Mouse (Mus musculus): Measurements from ENCODE around the gene Fbxw5. TPM values are rescaled to one million over a fixed set of nuclear protein-coding genes. Genes with fewer than 3 reads are reported as not detected.

Fbxw5 gene
- polyA plus RNA-seq, 1 experiment from 2014 or later: 94.6 TPM

- 77% methylated on average over 6 of the region's 6 CpGs for WGBS
- Histone ChIP-seq H3K27me3 (ENCODE audit: low read depth, poor library complexity, severe bottlenecking) (no peaks in the 10 kb centered on the region), H3K4me3 (no peak overlapping the region), H3K27ac (no peak overlapping the region), H3K36me3 (no peaks in the 10 kb centered on the region), H3K4me1 (0 out of 2 replicates have a peak, but pooled peaks cover 7% of the 10 kb centered on the region), H3K9me3 (replicated peaks) (no peaks in the 10 kb centered on the region)
- DNase-seq (ENCODE audit: low spot score): no peak
Measured at GRCm38 (mm10) chr2:25487965-25488670, 12.4 kb upstream of the Fbxw5 start.

- H3K9me3 ChIP-seq (replicated peaks): no peaks in the 10 kb centered on the region
- H3K27ac ChIP-seq: no peak overlapping the region
- WGBS: 84% methylated on average over 7 of the region's 7 CpGs
- 0 out of 2 replicates have a peak, but pooled peaks cover 7% of the 10 kb centered on the region for H3K4me1 ChIP-seq
- no peaks in the 10 kb centered on the region for H3K36me3 ChIP-seq
- no peak for DNase-seq (ENCODE audit: low spot score)
- H3K27me3 ChIP-seq (ENCODE audit: low read depth, poor library complexity, severe bottlenecking): no peaks in the 10 kb centered on the region
- no peak overlapping the region for H3K4me3 ChIP-seq
Measured at GRCm38 (mm10) chr2:25488671-25489068, 11.9 kb upstream of the Fbxw5 start.

- H3K4me1 ChIP-seq: peaks cover 8% of the 10 kb centered on the region
- no peaks in the 10 kb centered on the region for H3K36me3 ChIP-seq
- DNase-seq (ENCODE audit: low spot score): no peak
- H3K27ac ChIP-seq: no peak overlapping the region
- no peaks in the 10 kb centered on the region for H3K9me3 ChIP-seq (replicated peaks)
- H3K27me3 ChIP-seq (ENCODE audit: low read depth, poor library complexity, severe bottlenecking): no peaks in the 10 kb centered on the region
- WGBS: 83% methylated on average over 5 of the region's 5 CpGs
- H3K4me3 ChIP-seq: no peak overlapping the region
Measured at GRCm38 (mm10) chr2:25492988-25493387, 7.6 kb upstream of the Fbxw5 start.

GRCm38 (mm10) chr2:25493476-25493961 is 7.0 kb upstream of the Fbxw5 start, which contains the start of gene Lcn12:
Gene Lcn12 (minus strand): TSS chr2:25493911.
- Histone ChIP-seq H3K27ac (no peak within 1 kb of the TSS), H3K9me3 (replicated peaks) (no peaks in the 10 kb centered on the region), H3K36me3 (no peaks in the 10 kb centered on the region), H3K4me3 (no peak within 1 kb of the TSS), H3K27me3 (ENCODE audit: low read depth, poor library complexity, severe bottlenecking) (no peaks in the 10 kb centered on the region), H3K4me1 (peaks cover 11% of the 10 kb centered on the region)
- DNase-seq (ENCODE audit: low spot score): no peak
- 93% methylated on average over 5 of the region's 5 CpGs for WGBS

- no peaks in the 10 kb centered on the region for H3K27me3 ChIP-seq (ENCODE audit: low read depth, poor library complexity, severe bottlenecking)
- H3K36me3 ChIP-seq: no peaks in the 10 kb centered on the region
- peaks cover 26% of the 10 kb centered on the region for H3K4me1 ChIP-seq
- H3K27ac ChIP-seq: no peak overlapping the region
- H3K4me3 ChIP-seq: no peak overlapping the region
- H3K9me3 ChIP-seq (replicated peaks): no peaks in the 10 kb centered on the region
- DNase-seq (ENCODE audit: low spot score): no peak
- 49% methylated on average over 4 of the region's 4 CpGs for WGBS
Measured at GRCm38 (mm10) chr2:25496462-25496861, 4.1 kb upstream of the Fbxw5 start.

- Histone ChIP-seq H3K4me1 (peaks cover 33% of the 10 kb centered on the region), H3K27ac (peak overlapping the region; percentile 66), H3K36me3 (peaks cover 8% of the 10 kb centered on the region), H3K4me3 (no peak overlapping the region), H3K9me3 (replicated peaks) (no peaks in the 10 kb centered on the region), H3K27me3 (ENCODE audit: low read depth, poor library complexity, severe bottlenecking) (no peaks in the 10 kb centered on the region)
- 67% methylated on average over 6 of the region's 6 CpGs for WGBS
- no peak for DNase-seq (ENCODE audit: low spot score)
Measured at GRCm38 (mm10) chr2:25497846-25498575, 2.5 kb upstream of the Fbxw5 start.

- no peak for DNase-seq (ENCODE audit: low spot score)
- H3K27me3 ChIP-seq (ENCODE audit: low read depth, poor library complexity, severe bottlenecking): no peaks in the 10 kb centered on the region
- peaks cover 33% of the 10 kb centered on the region for H3K4me1 ChIP-seq
- no peak overlapping the region for H3K4me3 ChIP-seq
- H3K36me3 ChIP-seq: peaks cover 16% of the 10 kb centered on the region
- H3K9me3 ChIP-seq (replicated peaks): no peaks in the 10 kb centered on the region
- H3K27ac ChIP-seq: no peak overlapping the region
- WGBS: 69% methylated on average over 15 of the region's 15 CpGs
Measured at GRCm38 (mm10) chr2:25498622-25499478, 1.7 kb upstream of the Fbxw5 start.

GRCm38 (mm10) chr2:25500071-25500575 is 427 bp upstream of the Fbxw5 start:
- 70% methylated on average over 6 of the region's 6 CpGs for WGBS
- DNase-seq (ENCODE audit: low spot score): no peak
- Histone ChIP-seq H3K27me3 (ENCODE audit: low read depth, poor library complexity, severe bottlenecking) (no peaks in the 10 kb centered on the region), H3K36me3 (peaks cover 29% of the 10 kb centered on the region), H3K9me3 (replicated peaks) (no peaks in the 10 kb centered on the region), H3K4me3 (peak overlapping the region; percentile 69), H3K27ac (peak overlapping the region; percentile 88), H3K4me1 (peaks cover 33% of the 10 kb centered on the region)

GRCm38 (mm10) chr2:25501593-25502486 is 1.3 kb downstream of the Fbxw5 start, which contains the start of gene C8g:
Gene C8g (minus strand): TSS chr2:25501719.
- no peak for DNase-seq (ENCODE audit: low spot score)
- peak within 1 kb of the TSS; percentile 69 for H3K4me3 ChIP-seq
- peaks cover 33% of the 10 kb centered on the region for H3K4me1 ChIP-seq
- WGBS: 79% methylated on average over 20 of the region's 20 CpGs
- H3K36me3 ChIP-seq: peaks cover 41% of the 10 kb centered on the region
- H3K27ac ChIP-seq: peak within 1 kb of the TSS; percentile 88
- H3K9me3 ChIP-seq (replicated peaks): no peaks in the 10 kb centered on the region
- no peaks in the 10 kb centered on the region for H3K27me3 ChIP-seq (ENCODE audit: low read depth, poor library complexity, severe bottlenecking)

- Histone ChIP-seq H3K27ac (no peak overlapping the region), H3K4me3 (no peak overlapping the region), H3K27me3 (ENCODE audit: low read depth, poor library complexity, severe bottlenecking) (no peaks in the 10 kb centered on the region), H3K4me1 (peaks cover 30% of the 10 kb centered on the region), H3K9me3 (replicated peaks) (no peaks in the 10 kb centered on the region), H3K36me3 (peaks cover 41% of the 10 kb centered on the region)
- DNase-seq (ENCODE audit: low spot score): no peak
- WGBS: 88% methylated on average over 3 of the region's 3 CpGs
Measured at GRCm38 (mm10) chr2:25502726-25503125, 2.2 kb downstream of the Fbxw5 start.

- Histone ChIP-seq H3K4me1 (peaks cover 22% of the 10 kb centered on the region), H3K9me3 (replicated peaks) (no peaks in the 10 kb centered on the region), H3K27me3 (ENCODE audit: low read depth, poor library complexity, severe bottlenecking) (no peaks in the 10 kb centered on the region), H3K4me3 (no peak overlapping the region), H3K36me3 (peaks cover 41% of the 10 kb centered on the region), H3K27ac (no peak overlapping the region)
- DNase-seq (ENCODE audit: low spot score): no peak
- whole genome bisulfite sequencing: 99% methylated on average over 19 of the region's 19 CpGs
Measured at GRCm38 (mm10) chr2:25504538-25504937, 4.0 kb downstream of the Fbxw5 start.

GRCm38 (mm10) chr2:25505000-25505399 is 4.5 kb downstream of the Fbxw5 start:
- Histone ChIP-seq H3K4me1 (peaks cover 19% of the 10 kb centered on the region), H3K9me3 (replicated peaks) (no peaks in the 10 kb centered on the region), H3K27ac (no peak overlapping the region), H3K36me3 (peaks cover 41% of the 10 kb centered on the region), H3K27me3 (ENCODE audit: low read depth, poor library complexity, severe bottlenecking) (no peaks in the 10 kb centered on the region), H3K4me3 (no peak overlapping the region)
- 100% methylated on average over 1 of the region's 1 CpGs for WGBS
- DNase-seq (ENCODE audit: low spot score): no peak
